Mouse (Mus musculus) left cerebral cortex, postnatal 10 days (tissue): ENCODE data around the gene Dynlrb1. TPM values are rescaled to one million over a fixed set of nuclear protein-coding genes. Genes with fewer than 3 reads are reported as not detected.

Experiments used
- DNase-seq, 2 experiments: peaks; one replicate each; pipeline ENCODE4 v3.0.0; 2021 to 2022; ENCODE audit warnings: low spot score in 2 of 2, mixed read lengths in 1 of 2; ENCODE audit errors: extremely low spot score in 1 of 2
- intact Hi-C: fragments of 180-260 bp; cut with DNase I; formaldehyde crosslinking; loops from one replicate; pipeline ENCODE4 v1.15.1; 2025
- total RNA-seq, 2 experiments: library from RNA; stranded (reverse); gene quantifications; 2 replicates each; pipeline ENCODE4 v1.2.3; 2021

Gene Dynlrb1
- total RNA-seq, 2 experiments from 2014 or later: 372 to 373 TPM

GRCm38 (mm10) chr2:155277721-155278120, 41.4 kb downstream of the Dynlrb1 start:
- intact Hi-C loops: loop anchor here (5.0 kb wide), 1 partner anchor 105 kb away; the partner anchor contains the start of gene Trp53inp2
- peak in 1 of 2 experiments; percentile 34 for DNase-seq

- intact Hi-C loops: loop anchor here (5.0 kb wide), 1 partner anchor 104 kb away; the partner anchor contains the start of gene Trp53inp2
- DNase-seq: peak in 1 of 2 experiments; percentile 42
These were observed 42.0 kb downstream of the Dynlrb1 start for GRCm38 (mm10) chr2:155278361-155278760.

- DNase-seq: no peak
- intact Hi-C loops: loop anchor here (5.0 kb wide), 1 partner anchor 103 kb away; the partner anchor contains the start of gene Trp53inp2
These were observed 42.8 kb downstream of the Dynlrb1 start for GRCm38 (mm10) chr2:155279163-155279562.

- intact Hi-C loops: no loop called here
- DNase-seq: no peak
These were observed 43.8 kb downstream of the Dynlrb1 start for GRCm38 (mm10) chr2:155280116-155280515.

- DNase-seq: peak in 1 of 2 experiments; percentile 33
- intact Hi-C loops: no loop called here
These were observed 47.5 kb downstream of the Dynlrb1 start for GRCm38 (mm10) chr2:155283793-155284192.

GRCm38 (mm10) chr2:155284647-155285046, 48.3 kb downstream of the Dynlrb1 start:
- DNase-seq: peak in 1 of 2 experiments; percentile 52
- intact Hi-C loops: no loop called here

GRCm38 (mm10) chr2:155285744-155286143, 49.4 kb downstream of the Dynlrb1 start:
- intact Hi-C loops: no loop called here
- no peak for DNase-seq

- intact Hi-C loops: no loop called here
- no peak for DNase-seq
These were observed 51.3 kb downstream of the Dynlrb1 start for GRCm38 (mm10) chr2:155287456-155288250.

- no peak for DNase-seq
- intact Hi-C loops: no loop called here
These were observed 53.7 kb downstream of the Dynlrb1 start for GRCm38 (mm10) chr2:155290066-155290465.

- DNase-seq: no peak
- intact Hi-C loops: no loop called here
These were observed 57.0 kb downstream of the Dynlrb1 start for GRCm38 (mm10) chr2:155293382-155293781.

- intact Hi-C loops: no loop called here
These were observed 57.6 kb downstream of the Dynlrb1 start for GRCm38 (mm10) chr2:155293946-155294345.

GRCm38 (mm10) chr2:155295453-155295852, 59.1 kb downstream of the Dynlrb1 start:
- no peak for DNase-seq
- intact Hi-C loops: no loop called here

More at GRCm38 (mm10) chr2:155293946-155294345, 57.6 kb downstream of the Dynlrb1 start:
- no peak for DNase-seq

GRCm38 (mm10) chr2:155299563-155299962, 63.2 kb downstream of the Dynlrb1 start:
- DNase-seq: no peak
- intact Hi-C loops: no loop called here

Other genes with a start within 250 kb of the Dynlrb1 start
- under 1 TPM; 0.11 to 0.16 TPM for gene Gm14226, start 218.3 kb upstream of the Dynlrb1 start, total RNA-seq
- 10 to 100 TPM; 14.0 to 14.8 TPM for gene Ahcy, start 162.0 kb upstream of the Dynlrb1 start, total RNA-seq
- 10 to 100 TPM; 35.2 to 35.3 TPM for gene Itch, start 103.0 kb upstream of the Dynlrb1 start, total RNA-seq
- 100 to 1,000 TPM; 479 to 493 TPM for gene Map1lc3a, start 39.8 kb downstream of the Dynlrb1 start, total RNA-seq
- 10 to 100 TPM; 31.1 to 32.2 TPM for gene Pigu, start 120.9 kb downstream of the Dynlrb1 start, total RNA-seq
- gene Trp53inp2, start 144.5 kb downstream of the Dynlrb1 start, total RNA-seq: 100 to 1,000 TPM; 194 to 199 TPM
- gene Ncoa6, start 237.4 kb downstream of the Dynlrb1 start, total RNA-seq: 10 to 100 TPM; 65.3 to 66.4 TPM